Mouse (Mus musculus) spleen, adult 2 months (tissue): ENCODE data around the gene Setd7. TPM values are rescaled to one million over a fixed set of nuclear protein-coding genes. Genes with fewer than 3 reads are reported as not detected.

Experiments used
- DNase-seq, 2 experiments: peaks; one replicate each; pipeline versions ENCODE4 v3.0.0 to v3.0.0-alpha.2; 2012 to 2021; ENCODE audit warnings: low spot score in 2 of 2, low read depth in 1 of 2
- H3K27ac ChIP-seq: fragments of 200-500 bp; 2 replicates; pipeline ENCODE4 v1.5.1; 2012; ENCODE audit warnings: low read length, inconsistent platforms; ENCODE audit not compliant: insufficient read depth
- H3K27me3 ChIP-seq: fragments of 200-500 bp; 2 replicates; pipeline ENCODE4 v1.6.1; 2012; ENCODE audit warnings: mild to moderate bottlenecking, moderate library complexity, low read length, inconsistent platforms; ENCODE audit not compliant: control insufficient read depth, insufficient read depth
- H3K36me3 ChIP-seq: fragments of 200-500 bp; 2 replicates; pipeline ENCODE4 v1.6.1; 2012; ENCODE audit warnings: mild to moderate bottlenecking, low read length, inconsistent platforms; ENCODE audit not compliant: control insufficient read depth, insufficient read depth
- H3K4me1 ChIP-seq: fragments of 200-500 bp; 2 replicates; pipeline ENCODE4 v1.6.1; 2011; ENCODE audit warnings: inconsistent platforms; ENCODE audit not compliant: control insufficient read depth, insufficient read depth, insufficient read length
- H3K4me3 ChIP-seq: fragments of 200-500 bp; 2 replicates; pipeline ENCODE4 v1.5.1; 2011; ENCODE audit warnings: mild to moderate bottlenecking, inconsistent platforms; ENCODE audit not compliant: insufficient read depth, insufficient read length; ENCODE audit errors: extremely low read depth
- CTCF ChIP-seq: fragments of 200-500 bp; IDR thresholded peaks from 2 replicates; pipeline ENCODE4 v1.5.1; 2011; ENCODE audit warnings: mild to moderate bottlenecking, inconsistent platforms; ENCODE audit not compliant: insufficient read depth, insufficient read length, insufficient replicate concordance; ENCODE audit errors: extremely low read depth
- POLR2A ChIP-seq: fragments of 200-500 bp; IDR thresholded peaks from 2 replicates; pipeline ENCODE4 v1.6.1; 2011; ENCODE audit warnings: low read depth, low read length, inconsistent platforms
- WGBS: fragments of 180-500 bp; shearing (Covaris S2); methylation state at CpG from one replicate; pipeline ENCODE4 v1.1.7; 2018; 5-methylcytosine and 5-hydroxymethylcytosine counted together
- polyA plus RNA-seq: library from polyadenylated mRNA; depleted of rRNA; stranded (reverse); fragments of >200 nt; gene quantifications from 2 replicates; pipeline ENCODE4 v1.2.3, GENCODE M21; 2012

The Setd7 gene
- polyA plus RNA-seq, 1 experiment = 11.2 TPM

GRCm38 (mm10) chr3:51486491-51487195, 74.0 kb downstream of the Setd7 start:
- TF ChIP-seq CTCF (no peak), POLR2A (no peak)
- H3K36me3 ChIP-seq = peaks cover 1% of the 10 kb centered on the region; the same call in 1 of the 2 replicates
- H3K4me1 ChIP-seq = peaks cover 7% of the 10 kb centered on the region; the same call in 1 of the 2 replicates
- no peaks in the 10 kb centered on the region for H3K27me3 ChIP-seq
- DNase-seq = no peak
- H3K4me3 ChIP-seq = no peak overlapping the region
- 92% methylated on average over 4 of the region's 4 CpGs for WGBS
- no peak overlapping the region for H3K27ac ChIP-seq

GRCm38 (mm10) chr3:51485347-51485746, 75.3 kb downstream of the Setd7 start:
- TF ChIP-seq CTCF (no peak), POLR2A (no peak)

GRCm38 (mm10) chr3:51484370-51484769, 76.3 kb downstream of the Setd7 start:
- Histone ChIP-seq H3K36me3 (no peaks in the 10 kb centered on the region), H3K4me1 (peaks cover 7% of the 10 kb centered on the region; the same call in 1 of the 2 replicates), H3K27ac (peak overlapping the region; percentile 97), H3K27me3 (no peaks in the 10 kb centered on the region), H3K4me3 (peak overlapping the region; percentile 87)
- TF ChIP-seq POLR2A (no peak), CTCF (no peak)
- DNase-seq = no peak
- under 1% methylated on average over 33 of the region's 33 CpGs for WGBS

More at GRCm38 (mm10) chr3:51485347-51485746, 75.3 kb downstream of the Setd7 start:
- H3K4me3 ChIP-seq = no peak overlapping the region
- peaks cover 7% of the 10 kb centered on the region; the same call in 1 of the 2 replicates for H3K4me1 ChIP-seq
- no peak overlapping the region for H3K27ac ChIP-seq
- WGBS = 57% methylated on average over 4 of the region's 4 CpGs
- no peak for DNase-seq
- no peaks in the 10 kb centered on the region for H3K27me3 ChIP-seq
- H3K36me3 ChIP-seq = no peaks in the 10 kb centered on the region

GRCm38 (mm10) chr3:51483741-51484359, 76.8 kb downstream of the Setd7 start, which contains the start of gene Rab33b:
Rab33b (plus strand) TSS chr3:51483920.
- under 1% methylated on average over 62 of the region's 70 CpGs for WGBS
- peak; percentile 90 for TF ChIP-seq POLR2A
- no peak for TF ChIP-seq CTCF
- DNase-seq = peak; percentile 94

GRCm38 (mm10) chr3:51482781-51483180, 77.9 kb downstream of the Setd7 start:
- Histone ChIP-seq H3K36me3 (no peaks in the 10 kb centered on the region), H3K4me3 (no peak overlapping the region), H3K27ac (no peak overlapping the region), H3K27me3 (no peaks in the 10 kb centered on the region), H3K4me1 (peaks cover 7% of the 10 kb centered on the region; the same call in 1 of the 2 replicates)
- 52% methylated on average over 3 of the region's 3 CpGs for WGBS
- no peak for TF ChIP-seq POLR2A
- DNase-seq = no peak

More at GRCm38 (mm10) chr3:51483741-51484359, 76.8 kb downstream of the Setd7 start, which contains the start of gene Rab33b:
- Histone ChIP-seq H3K36me3 (no peaks in the 10 kb centered on the region), H3K27ac (peak within 1 kb of the TSS; percentile 97), H3K27me3 (no peaks in the 10 kb centered on the region), H3K4me3 (peak within 1 kb of the TSS; percentile 87), H3K4me1 (peaks cover 7% of the 10 kb centered on the region; the same call in 1 of the 2 replicates)

- WGBS = 28% methylated on average over 3 of the region's 3 CpGs
- H3K4me1 ChIP-seq = peaks cover 7% of the 10 kb centered on the region; the same call in 1 of the 2 replicates
Measured at GRCm38 (mm10) chr3:51481881-51482280, 78.8 kb downstream of the Setd7 start.

GRCm38 (mm10) chr3:51481059-51481458, 79.6 kb downstream of the Setd7 start:
- H3K27me3 ChIP-seq = no peaks in the 10 kb centered on the region
- peak; percentile 39 to 45 for DNase-seq
- TF ChIP-seq CTCF (peak; percentile 38; the same call in 1 of the 2 replicates), POLR2A (no peak)
- H3K27ac ChIP-seq = no peak overlapping the region
- no peaks in the 10 kb centered on the region for H3K36me3 ChIP-seq
- H3K4me1 ChIP-seq = peaks cover 7% of the 10 kb centered on the region; the same call in 1 of the 2 replicates
- H3K4me3 ChIP-seq = no peak overlapping the region

More at GRCm38 (mm10) chr3:51481881-51482280, 78.8 kb downstream of the Setd7 start:
- Histone ChIP-seq H3K4me3 (no peak overlapping the region), H3K36me3 (no peaks in the 10 kb centered on the region), H3K27me3 (no peaks in the 10 kb centered on the region), H3K27ac (no peak overlapping the region)
- TF ChIP-seq CTCF (no peak), POLR2A (no peak)
- no peak for DNase-seq
